Mouse (Mus musculus) spleen, postnatal 14 days (tissue): ENCODE measurements around the gene Mpdu1.
"Not testable (repeated sequence)": the region's sequence is repeated elsewhere in the genome, so short reads cannot be mapped to it uniquely, and the experiment has no call there.

Source experiments
- DNase-seq, 2 experiments: peaks; one replicate each; pipeline ENCODE4 v3.0.0; 2021 to 2022; ENCODE audit warnings: low spot score in 2 of 2

Mpdu1 gene

DNA sequence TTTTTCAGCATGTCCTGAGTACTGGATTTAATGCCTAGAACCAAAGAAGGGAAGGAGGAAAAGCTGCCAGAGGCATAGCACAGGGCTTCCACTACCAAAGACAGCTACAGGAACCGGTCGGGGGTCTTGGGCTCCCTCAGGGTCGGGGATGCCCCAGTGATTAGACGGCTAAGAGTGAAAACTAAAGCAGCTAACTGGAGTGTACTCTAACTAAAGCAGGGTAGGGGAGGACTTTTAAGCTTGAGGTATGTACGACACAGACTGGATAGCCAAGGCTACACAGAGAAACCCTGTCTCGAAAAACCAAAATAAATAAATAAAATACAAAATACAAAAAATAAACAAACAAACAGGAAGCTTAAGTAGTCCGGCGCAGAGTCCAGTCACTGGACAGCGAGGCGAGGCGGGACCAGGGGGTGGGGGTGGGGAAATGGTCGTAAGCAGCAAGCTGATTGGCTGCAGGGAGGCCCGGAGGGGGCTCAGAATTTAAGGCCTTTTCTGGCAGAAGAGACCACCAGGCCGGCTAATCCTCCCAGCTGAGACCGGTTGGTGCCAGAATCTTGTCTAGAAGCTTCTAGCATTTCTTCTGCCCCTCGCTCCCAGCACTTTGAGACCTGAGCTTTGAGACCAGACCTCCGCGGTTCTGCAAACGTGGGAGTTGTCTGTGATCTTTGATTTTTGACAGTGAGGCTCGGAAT is 40.7 kb downstream of the Mpdu1 start, which contains the start of gene Sat2:
Sat2 (plus strand) TSS at position 454 of the 698 bp plus-strand sequence.
- no peak for DNase-seq

- DNase-seq, result no peak
Observed at GRCm38 (mm10) chr11:69620394-69621081, 41.9 kb downstream of the Mpdu1 start.

GRCm38 (mm10) chr11:69617805-69618204 is 44.6 kb downstream of the Mpdu1 start, which contains the start of gene Shbg:
Shbg (minus strand) TSS chr11:69617905.
- no peak for DNase-seq

DNA sequence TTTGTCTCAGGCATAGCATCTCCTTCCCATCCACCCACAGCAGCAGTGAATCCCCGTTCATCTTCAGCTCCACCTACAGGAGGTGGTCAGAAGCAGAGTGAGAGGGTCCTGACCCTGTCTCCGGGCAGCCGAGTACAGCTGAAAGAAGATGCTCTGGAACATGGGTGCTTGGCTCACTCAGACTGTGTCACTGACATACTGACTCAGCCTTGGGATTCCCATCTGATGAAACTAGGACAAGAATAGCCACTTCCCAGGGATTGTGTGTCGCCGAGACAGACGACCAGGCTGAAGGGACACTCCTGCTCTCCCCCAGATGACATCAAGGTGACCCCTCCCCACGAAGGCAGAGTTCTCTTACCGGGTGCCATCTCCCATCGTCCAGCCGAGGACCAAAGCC is 45.7 kb downstream of the Mpdu1 start:
- DNase-seq, result no peak

DNA sequence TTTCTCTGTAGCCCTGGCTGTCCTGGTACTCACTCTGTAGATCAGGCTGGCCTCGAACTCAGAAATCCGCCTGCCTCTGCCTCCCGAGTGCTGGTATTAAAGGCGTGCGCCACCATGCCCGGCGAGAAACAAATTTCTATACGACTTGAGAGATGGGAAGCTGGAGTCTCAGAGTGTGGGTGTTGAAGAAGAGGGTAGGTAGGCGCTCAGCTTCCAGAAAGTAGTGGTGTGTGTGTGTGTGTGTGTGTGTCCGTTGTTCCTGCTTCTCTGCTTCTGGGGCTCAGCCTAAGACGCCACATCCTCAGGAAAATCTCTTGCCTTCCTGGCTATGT is 48.2 kb downstream of the Mpdu1 start:
- DNase-seq, result not testable (repeated sequence)

GRCm38 (mm10) chr11:69613553-69614256 is 48.7 kb downstream of the Mpdu1 start:
- DNase-seq, result peak; percentile 64 to 77

GRCm38 (mm10) chr11:69610899-69611298 is 51.5 kb downstream of the Mpdu1 start:
- DNase-seq, result no peak

GRCm38 (mm10) chr11:69609416-69609815 is 53.0 kb downstream of the Mpdu1 start:
- DNase-seq, result no peak

DNA sequence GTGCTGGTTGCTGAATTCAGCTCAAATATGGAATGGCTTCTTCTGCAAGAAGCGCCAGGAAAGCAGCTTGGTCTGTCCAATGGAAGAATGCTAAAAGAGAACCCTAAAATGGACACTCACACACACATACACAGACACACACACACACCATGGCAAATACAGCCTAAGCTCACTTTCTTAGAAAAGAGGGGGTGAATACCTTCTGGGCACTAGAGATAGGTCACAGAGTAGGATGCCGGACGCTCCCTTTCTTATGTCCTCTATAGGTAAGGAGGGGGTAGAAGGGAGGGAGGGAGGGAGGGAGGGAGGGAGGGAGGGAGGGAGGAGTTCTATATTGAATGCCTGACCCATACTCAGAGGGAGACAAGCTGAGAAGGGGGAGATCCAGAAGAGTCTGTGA is 53.9 kb downstream of the Mpdu1 start:
- DNase-seq, result no peak

- no peak for DNase-seq
Observed at GRCm38 (mm10) chr11:69606832-69607231, 55.6 kb downstream of the Mpdu1 start.
